Mouse (Mus musculus): ENCODE results near the gene Tmem232. TPM values are rescaled to one million over a fixed set of nuclear protein-coding genes. Genes with fewer than 3 reads are reported as not detected.
"Not testable (repeated sequence)": the region's sequence is repeated elsewhere in the genome, so short reads cannot be mapped to it uniquely, and the experiment has no call there.

The Tmem232 gene
- polyA plus RNA-seq, 1 experiment = 1.6 TPM

GRCm38 (mm10) chr17:65320623-65321022, 220.0 kb downstream of the Tmem232 start:
- WGBS = 87% methylated on average over 6 of the region's 6 CpGs
- DNase-seq = no peak

DNA sequence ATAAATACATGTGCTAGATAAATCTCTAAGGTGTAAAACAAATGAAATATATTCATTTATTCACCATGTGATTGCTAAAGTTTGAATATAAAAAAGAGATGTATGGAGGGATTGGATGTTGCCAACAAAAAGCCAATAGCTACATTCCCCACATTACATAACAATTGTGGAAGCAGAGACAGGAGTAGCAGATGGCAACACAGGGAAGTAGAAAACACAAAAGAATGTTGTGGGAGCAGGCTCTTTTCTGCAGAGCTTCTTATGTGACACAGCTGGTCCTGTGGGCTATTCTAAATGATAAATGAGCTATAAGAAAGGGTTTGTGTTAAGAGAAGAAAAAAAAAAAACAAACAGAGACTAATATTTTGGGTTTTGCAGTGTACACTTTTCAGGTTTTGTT, 240.6 kb downstream of the Tmem232 start:
- no peaks in the 10 kb centered on the region for H3K4me1 ChIP-seq (ENCODE audit: control insufficient read depth, insufficient read depth, low read length)

More at GRCm38 (mm10) chr17:65320623-65321022, 220.0 kb downstream of the Tmem232 start:
- H3K4me1 ChIP-seq (ENCODE audit: control insufficient read depth, insufficient read depth, low read length) = no peaks in the 10 kb centered on the region
- no peak overlapping the region for H3K4me3 ChIP-seq (replicated peaks; ENCODE audit: extremely low read depth, low read depth, low read length)
- TF ChIP-seq CTCF (IDR thresholded peaks at IDR 0.05; ENCODE audit: insufficient read depth, low read length) = no peak
- no peak for TF ChIP-seq POLR2A (IDR thresholded peaks at IDR 0.05; ENCODE audit: borderline replicate concordance, extremely low read depth, low read depth, low read length)

DNA sequence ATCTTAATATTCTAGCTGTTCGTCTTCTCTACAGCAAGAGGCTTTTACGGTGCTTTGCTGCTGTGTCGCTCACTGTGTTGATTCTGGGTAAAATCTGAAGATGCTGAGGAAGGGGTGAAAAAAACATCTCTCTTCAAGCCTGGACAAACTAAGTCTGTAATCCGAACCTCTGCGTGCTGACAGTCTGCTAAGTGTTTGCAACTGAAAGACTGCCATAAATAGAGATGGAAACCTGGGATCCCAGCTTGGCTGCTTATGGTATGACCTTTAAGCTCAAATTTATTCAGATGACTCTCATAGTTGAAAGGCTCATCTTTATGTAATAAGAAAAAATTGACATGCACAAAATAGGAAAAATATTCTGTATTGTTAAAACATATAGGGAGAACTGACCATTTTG, 242.8 kb downstream of the Tmem232 start:
- WGBS = 74% methylated on average over 5 of the region's 5 CpGs
- TF ChIP-seq CTCF (IDR thresholded peaks at IDR 0.05; ENCODE audit: insufficient read depth, low read length) (no peak), POLR2A (IDR thresholded peaks at IDR 0.05; ENCODE audit: borderline replicate concordance, extremely low read depth, low read depth, low read length) (no peak)
- no peak overlapping the region for H3K4me3 ChIP-seq (replicated peaks; ENCODE audit: extremely low read depth, low read depth, low read length)
- DNase-seq = no peak
- no peaks in the 10 kb centered on the region for H3K4me1 ChIP-seq (ENCODE audit: control insufficient read depth, insufficient read depth, low read length)

More for the DNA sequence above, 240.6 kb downstream of the Tmem232 start:
- DNase-seq = no peak
- H3K4me3 ChIP-seq (replicated peaks; ENCODE audit: extremely low read depth, low read depth, low read length) = no peak overlapping the region
- no peak for TF ChIP-seq CTCF (IDR thresholded peaks at IDR 0.05; ENCODE audit: insufficient read depth, low read length)
- no peak for TF ChIP-seq POLR2A (IDR thresholded peaks at IDR 0.05; ENCODE audit: borderline replicate concordance, extremely low read depth, low read depth, low read length)

GRCm38 (mm10) chr17:65252160-65252559, 288.4 kb downstream of the Tmem232 start:
- Histone ChIP-seq H3K4me1 (ENCODE audit: control insufficient read depth, insufficient read depth, low read length) (no peaks in the 10 kb centered on the region), H3K4me3 (replicated peaks; ENCODE audit: extremely low read depth, low read depth, low read length) (no peak overlapping the region)
- DNase-seq = no peak
- 67% methylated on average over 2 of the region's 2 CpGs for WGBS
- no peak for TF ChIP-seq CTCF (IDR thresholded peaks at IDR 0.05; ENCODE audit: insufficient read depth, low read length)

GRCm38 (mm10) chr17:65250261-65250660, 290.3 kb downstream of the Tmem232 start:
- no peak for DNase-seq
- no peak for TF ChIP-seq POLR2A (IDR thresholded peaks at IDR 0.05; ENCODE audit: borderline replicate concordance, extremely low read depth, low read depth, low read length)
- TF ChIP-seq CTCF (IDR thresholded peaks at IDR 0.05; ENCODE audit: insufficient read depth, low read length) = no peak
- WGBS = 89% methylated on average over 8 of the region's 8 CpGs
- no peak overlapping the region for H3K4me3 ChIP-seq (replicated peaks; ENCODE audit: extremely low read depth, low read depth, low read length)
- no peaks in the 10 kb centered on the region for H3K4me1 ChIP-seq (ENCODE audit: control insufficient read depth, insufficient read depth, low read length)

DNA sequence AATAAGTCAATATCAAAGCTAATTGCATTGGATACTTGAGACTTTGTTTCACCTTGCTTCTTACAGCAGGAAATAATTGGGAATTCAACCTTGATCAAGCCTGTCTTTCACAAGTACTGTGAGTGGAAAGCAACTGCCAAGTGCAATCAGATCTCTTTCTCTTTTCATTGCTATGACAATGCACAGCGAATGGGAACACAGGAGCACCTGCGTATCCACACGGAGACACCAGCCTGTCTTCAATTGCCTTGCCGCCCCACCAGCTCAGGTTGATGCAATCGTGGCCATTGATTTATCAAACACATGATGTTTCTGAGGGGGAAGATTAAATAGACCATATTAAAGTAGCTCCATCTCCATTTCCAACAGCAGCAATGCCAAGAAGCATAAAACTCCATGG, 296.9 kb downstream of the Tmem232 start:
- TF ChIP-seq POLR2A (IDR thresholded peaks at IDR 0.05; ENCODE audit: borderline replicate concordance, extremely low read depth, low read depth, low read length) = no peak
- TF ChIP-seq CTCF (IDR thresholded peaks at IDR 0.05; ENCODE audit: insufficient read depth, low read length) = no peak
- 89% methylated on average over 5 of the region's 5 CpGs for WGBS
- DNase-seq = no peak
- no peak overlapping the region for H3K4me3 ChIP-seq (replicated peaks; ENCODE audit: extremely low read depth, low read depth, low read length)
- no peaks in the 10 kb centered on the region for H3K4me1 ChIP-seq (ENCODE audit: control insufficient read depth, insufficient read depth, low read length)

DNA sequence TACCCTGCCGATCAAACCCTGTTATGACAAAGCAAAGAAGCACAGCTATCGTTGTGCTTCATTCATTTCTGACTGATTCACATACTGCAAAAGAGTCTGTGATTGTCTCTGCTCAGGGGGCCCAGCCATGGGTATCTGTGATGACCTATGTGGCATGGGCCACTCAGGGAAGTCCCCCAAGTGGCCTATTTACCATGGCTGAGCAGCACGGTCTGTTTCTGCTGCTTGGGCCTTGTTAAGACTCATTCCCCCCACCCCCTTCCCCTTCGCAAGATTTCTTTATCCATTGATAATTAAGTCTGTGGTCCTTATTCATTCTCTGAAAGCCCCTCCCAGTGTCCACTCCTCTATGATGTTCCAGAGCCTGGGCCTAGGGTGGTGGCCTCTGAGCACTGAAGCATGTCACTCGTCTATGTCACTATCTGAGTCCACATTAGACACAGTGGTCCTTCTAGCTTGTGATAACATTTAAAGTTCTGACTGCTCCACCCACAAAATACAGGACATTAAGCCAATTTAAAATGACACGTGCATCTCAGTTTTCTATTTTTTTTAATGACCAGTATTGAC, 315.1 kb downstream of the Tmem232 start:
- Histone ChIP-seq H3K4me1 (ENCODE audit: control insufficient read depth, insufficient read depth, low read length) (no peaks in the 10 kb centered on the region), H3K4me3 (replicated peaks; ENCODE audit: extremely low read depth, low read depth, low read length) (no peak overlapping the region)
- DNase-seq = no peak
- 75% methylated on average over 6 of the region's 6 CpGs for WGBS
- TF ChIP-seq CTCF (IDR thresholded peaks at IDR 0.05; ENCODE audit: insufficient read depth, low read length) (no peak), POLR2A (IDR thresholded peaks at IDR 0.05; ENCODE audit: borderline replicate concordance, extremely low read depth, low read depth, low read length) (no peak)

DNA sequence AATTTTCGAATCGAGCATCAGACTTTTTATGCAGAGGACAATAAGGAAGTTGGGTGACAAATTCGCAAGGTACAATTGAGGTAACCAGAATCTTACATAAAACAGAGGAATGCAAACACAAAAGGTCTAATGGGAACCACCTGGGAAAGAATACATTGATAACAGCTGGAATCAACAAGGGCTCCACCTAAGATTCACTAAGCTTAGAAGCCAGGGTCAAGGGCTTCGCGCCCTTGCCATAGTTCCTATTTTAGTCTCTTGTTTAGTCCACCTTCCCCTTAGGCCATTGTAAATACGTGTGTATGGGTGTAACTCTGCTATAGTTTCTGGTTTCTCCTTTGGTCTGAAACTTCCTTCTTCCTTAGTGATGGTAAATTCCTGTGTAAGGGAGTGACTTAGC, 318.9 kb downstream of the Tmem232 start:
- not testable (repeated sequence) for H3K4me1 ChIP-seq (ENCODE audit: control insufficient read depth, insufficient read depth, low read length); DNase-seq; H3K4me3 ChIP-seq (replicated peaks; ENCODE audit: extremely low read depth, low read depth, low read length)
- WGBS = 86% methylated on average over 6 of the region's 6 CpGs

Other genes starting within 250 kb of the Tmem232 start
- 40.3 and 68.3 TPM in 2 replicates for gene Vapa, start 72.8 kb upstream of the Tmem232 start, polyA plus RNA-seq (2012; rRNA removed)
- gene Txndc2, start 101.4 kb upstream of the Tmem232 start, polyA plus RNA-seq (2012; rRNA removed) = 0.06 and 0.09 TPM in 2 replicates
- gene Rab31, start 232.0 kb upstream of the Tmem232 start, polyA plus RNA-seq (2012; rRNA removed) = 33.2 and 48.9 TPM in 2 replicates
- 34.7 and 45.5 TPM in 2 replicates for gene Ppp4r1, start 241.8 kb upstream of the Tmem232 start, polyA plus RNA-seq (2012; rRNA removed)

All from lung, adult 2 months (tissue).